Mouse (Mus musculus) ES-Bruce4 (cell line): ENCODE data around the gene Plxnd1.

Experiments used
- CTCF ChIP-seq: IDR thresholded peaks from one replicate; pipeline ENCODE4 v1.8.1; 2011; ENCODE audit warnings: low read depth, low read length
- EP300 ChIP-seq: IDR thresholded peaks from 2 replicates; pipeline ENCODE4 v1.6.1; 2011; ENCODE audit warnings: low read depth, low read length; ENCODE audit not compliant: insufficient read depth
- POLR2A ChIP-seq: IDR thresholded peaks from one replicate; pipeline ENCODE4 v1.8.1; 2011; ENCODE audit warnings: low read length; ENCODE audit not compliant: insufficient read depth

DNA sequence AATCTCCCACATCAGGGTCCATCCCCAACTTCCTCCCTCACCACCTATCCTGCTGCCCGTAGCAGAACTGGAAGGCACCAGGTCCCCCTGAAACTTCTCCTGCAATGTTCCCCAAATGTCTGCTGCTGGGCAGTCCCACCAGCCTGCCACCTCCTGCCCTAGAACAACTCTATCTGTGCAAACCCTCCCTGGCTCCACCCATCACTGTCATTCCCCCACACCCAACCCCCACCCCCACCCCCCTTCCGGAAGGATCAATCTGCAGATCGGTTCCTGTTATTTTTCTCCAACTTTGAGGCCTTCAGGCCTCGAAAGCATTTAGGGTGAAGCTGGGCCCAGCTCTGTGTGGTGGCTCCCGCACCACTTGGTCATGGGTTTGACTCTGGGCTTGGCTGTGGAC is 8.7 kb upstream of the Plxnd1 start:
- TF ChIP-seq CTCF (no peak), EP300 (no peak), POLR2A (no peak)
